Mouse (Mus musculus) forebrain, embryonic 15.5 days (tissue): Measurements from ENCODE around the gene Prss8. TPM values are rescaled to one million over a fixed set of nuclear protein-coding genes. Genes with fewer than 3 reads are reported as not detected.

Experiments
- ATAC-seq: fragments of 200-750 bp; cut with Nextera tagmentation; replicated peaks from 2 replicates; pipeline ENCODE4 v1.8.0; 2017; ENCODE audit warnings: mild to moderate bottlenecking, moderate TSS enrichment, moderate library complexity
- H3K27ac ChIP-seq: fragments of 300-500 bp; sonication (generic); replicated peaks from 2 replicates; pipeline ENCODE4 v1.5.1; 2015; ENCODE audit warnings: mild to moderate bottlenecking, inconsistent platforms
- H3K27me3 ChIP-seq: fragments of 300-500 bp; sonication (generic); 2 replicates; pipeline ENCODE4 v1.6.1; 2015; ENCODE audit warnings: inconsistent platforms
- H3K36me3 ChIP-seq: fragments of 300-500 bp; sonication (generic); 2 replicates; pipeline ENCODE4 v1.6.1; 2015; ENCODE audit warnings: mild to moderate bottlenecking, inconsistent platforms
- H3K4me1 ChIP-seq: fragments of 300-500 bp; sonication (generic); 2 replicates; pipeline ENCODE4 v1.6.1; 2015; ENCODE audit warnings: inconsistent platforms
- H3K4me2 ChIP-seq: fragments of 300-500 bp; sonication (generic); replicated peaks from 2 replicates; pipeline ENCODE4 v1.6.1; 2015; ENCODE audit warnings: mild to moderate bottlenecking, inconsistent platforms
- H3K4me3 ChIP-seq: fragments of 300-500 bp; sonication (generic); 2 replicates; pipeline ENCODE4 v1.5.1; 2015; ENCODE audit warnings: mild to moderate bottlenecking, inconsistent platforms
- H3K9ac ChIP-seq: fragments of 300-500 bp; sonication (generic); replicated peaks from 2 replicates; pipeline ENCODE4 v1.6.1; 2015; ENCODE audit warnings: mild to moderate bottlenecking, inconsistent platforms
- H3K9me3 ChIP-seq: fragments of 300-500 bp; sonication (generic); 2 replicates; pipeline ENCODE4 v1.6.1; 2016; ENCODE audit warnings: inconsistent platforms
- WGBS: fragments of 180-500 bp; shearing (Covaris S2); methylation state at CpG from one replicate; pipeline ENCODE4 v1.1.7; 2015; ENCODE audit warnings: mixed read lengths; 5-methylcytosine and 5-hydroxymethylcytosine counted together
- polyA plus RNA-seq: library from polyadenylated mRNA; unstranded; fragments of >200 nt; fragmentation: Nextera tagmentation; extraction: Ambion mirVana; gene quantifications from 2 replicates; pipeline ENCODE4 v1.2.1, GENCODE M21; 2015

Gene Prss8
- 0.20 and 0.29 TPM in 2 replicates for polyA plus RNA-seq

DNA sequence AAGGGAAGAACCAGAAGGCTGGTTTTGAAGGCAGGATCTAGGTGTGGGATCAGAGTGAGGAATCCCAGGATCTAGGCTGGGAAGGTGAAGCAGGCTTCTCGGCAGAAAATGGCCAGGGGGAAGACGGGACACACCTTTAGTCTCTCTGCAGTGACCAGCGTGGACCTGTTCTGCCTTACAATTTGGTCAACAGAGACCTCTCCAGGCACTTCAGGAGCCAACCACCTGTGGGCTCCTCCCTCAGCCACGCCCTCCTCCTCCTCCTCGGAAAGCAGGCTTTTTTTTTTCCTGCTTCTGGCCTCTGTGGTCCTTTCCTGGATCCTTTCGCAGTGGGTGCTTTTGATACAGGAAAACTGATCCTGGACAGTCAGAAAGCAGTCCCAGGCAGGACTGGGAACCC is at the start of gene Prss8:
Gene Prss8, minus strand, starts transcription at position 182 of the 400 bp plus-strand sequence.
- WGBS, result 17% methylated on average over 4 of the region's 6 CpGs
- Histone ChIP-seq H3K36me3 (peaks cover 14% of the 10 kb centered on the region), H3K27me3 (peaks cover 20% of the 10 kb centered on the region), H3K4me1 (peaks cover 5% of the 10 kb centered on the region), H3K4me2 (no peak within 1 kb of the TSS), H3K9ac (no peak within 1 kb of the TSS), H3K4me3 (no peak within 1 kb of the TSS), H3K9me3 (no peaks in the 10 kb centered on the region), H3K27ac (no peak within 1 kb of the TSS)
- no peak for ATAC-seq

DNA sequence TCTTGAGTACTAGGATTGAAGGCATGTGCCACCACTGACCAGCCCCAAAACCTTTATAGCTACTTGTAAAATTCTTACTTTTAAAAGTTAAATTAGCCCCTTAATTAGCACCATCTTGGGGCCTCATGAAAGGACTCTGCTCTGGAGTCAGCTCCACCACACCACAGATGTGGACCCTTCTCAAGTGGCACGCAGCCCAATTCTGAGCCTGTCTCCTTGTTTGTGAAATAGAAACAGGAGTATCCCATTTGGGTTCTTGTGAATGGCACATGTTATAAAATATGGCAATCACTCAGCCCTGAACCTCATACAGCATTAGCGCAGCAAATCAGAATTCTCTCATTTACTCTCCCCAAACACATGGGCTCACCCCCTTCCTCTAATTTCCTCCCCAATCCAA is 49.0 kb upstream of the Prss8 start:
- ATAC-seq, result no peak
- H3K4me1 ChIP-seq, result no peaks in the 10 kb centered on the region

GRCm38 (mm10) chr7:127974413-127974930 is 44.6 kb upstream of the Prss8 start:
- H3K27me3 ChIP-seq, result no peaks in the 10 kb centered on the region
- H3K4me1 ChIP-seq, result peaks cover 11% of the 10 kb centered on the region
- no peak overlapping the region for H3K27ac ChIP-seq
- 84% methylated on average over 2 of the region's 2 CpGs for WGBS
- H3K36me3 ChIP-seq, result peaks cover 96% of the 10 kb centered on the region
- ATAC-seq, result no peak
- no peaks in the 10 kb centered on the region for H3K9me3 ChIP-seq
- no peak overlapping the region for H3K4me2 ChIP-seq
- no peak overlapping the region for H3K4me3 ChIP-seq
- no peak overlapping the region for H3K9ac ChIP-seq

More for the DNA sequence above, 49.0 kb upstream of the Prss8 start:
- H3K9me3 ChIP-seq, result no peaks in the 10 kb centered on the region
- H3K4me3 ChIP-seq, result no peak overlapping the region
- H3K4me2 ChIP-seq, result no peak overlapping the region
- no peak overlapping the region for H3K27ac ChIP-seq
- peaks cover 98% of the 10 kb centered on the region for H3K36me3 ChIP-seq
- H3K9ac ChIP-seq, result no peak overlapping the region
- 86% methylated on average over 2 of the region's 2 CpGs for WGBS
- H3K27me3 ChIP-seq, result no peaks in the 10 kb centered on the region

- under 1% methylated on average over 35 of the region's 42 CpGs for WGBS
- peak; percentile 20; the same call in 1 of the 2 replicates for ATAC-seq
- Histone ChIP-seq H3K27me3 (no peaks in the 10 kb centered on the region), H3K4me3 (peak overlapping the region; percentile 78), H3K36me3 (peaks cover 36% of the 10 kb centered on the region), H3K9ac (peak overlapping the region; percentile 99), H3K27ac (peak overlapping the region; percentile 98), H3K4me2 (peak overlapping the region; percentile 87), H3K4me1 (peaks cover 30% of the 10 kb centered on the region), H3K9me3 (no peaks in the 10 kb centered on the region)
Observed at GRCm38 (mm10) chr7:127967922-127968828, 38.3 kb upstream of the Prss8 start.

DNA sequence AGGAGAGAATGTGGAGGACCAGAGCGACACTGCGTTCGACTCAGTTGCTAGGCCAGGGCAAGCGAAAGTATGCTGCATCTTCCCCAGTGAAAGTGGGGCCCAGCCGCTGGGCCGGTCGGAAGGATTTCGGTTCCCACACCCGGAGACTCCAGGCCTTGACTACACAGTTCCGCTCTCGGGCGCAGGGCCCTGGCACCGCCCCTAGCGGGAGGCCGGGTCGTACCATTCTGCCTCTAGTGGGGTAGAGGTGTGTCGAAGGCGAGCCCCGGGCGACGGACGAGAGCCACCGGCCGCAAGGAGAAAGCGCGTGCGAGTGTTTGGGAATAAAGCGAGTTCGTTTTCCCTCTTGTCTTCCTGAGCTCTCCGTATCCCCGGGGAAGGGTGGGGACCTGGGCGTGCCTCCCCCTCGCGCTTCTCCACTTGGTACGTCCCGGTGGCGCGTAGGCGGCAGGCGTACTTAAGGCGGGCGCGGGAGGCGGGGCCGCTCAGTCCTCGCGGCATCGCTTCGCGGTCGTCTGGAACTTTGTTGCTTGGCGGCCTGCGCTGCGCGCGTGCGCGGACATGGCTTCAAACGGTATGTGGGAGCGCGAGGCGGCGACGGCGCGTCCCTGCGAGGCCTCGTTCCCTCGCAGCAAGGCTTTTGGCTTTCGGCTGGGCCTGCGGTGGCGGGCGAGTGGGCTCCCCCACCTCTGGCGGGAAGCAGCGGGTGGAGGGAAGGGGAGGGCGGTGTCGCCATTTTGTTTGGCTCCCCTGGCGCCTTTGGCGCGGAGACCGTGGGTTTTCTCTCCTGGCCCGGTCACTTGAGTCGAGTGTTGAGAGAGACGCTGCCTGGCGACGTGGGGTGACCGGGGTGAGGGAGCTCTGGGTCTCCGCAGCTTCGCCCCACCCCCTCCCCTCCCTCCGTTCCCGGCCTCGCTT is 37.4 kb upstream of the Prss8 start, which contains the start of gene Fus:
Gene Fus, plus strand, starts transcription at position 454 of the 918 bp plus-strand sequence.
- Histone ChIP-seq H3K27ac (peak within 1 kb of the TSS; percentile 98), H3K36me3 (peaks cover 27% of the 10 kb centered on the region), H3K27me3 (no peaks in the 10 kb centered on the region), H3K4me2 (peak within 1 kb of the TSS; percentile 87), H3K4me1 (peaks cover 30% of the 10 kb centered on the region), H3K9ac (peak within 1 kb of the TSS; percentile 99), H3K4me3 (peak within 1 kb of the TSS; percentile 78), H3K9me3 (no peaks in the 10 kb centered on the region)
- peak; percentile 95 for ATAC-seq
- under 1% methylated on average over 92 of the region's 92 CpGs for WGBS

- Histone ChIP-seq H3K4me2 (peak overlapping the region; percentile 87), H3K4me1 (peaks cover 30% of the 10 kb centered on the region), H3K36me3 (peaks cover 18% of the 10 kb centered on the region), H3K9me3 (no peaks in the 10 kb centered on the region), H3K27ac (peak overlapping the region; percentile 98), H3K9ac (peak overlapping the region; percentile 99), H3K27me3 (no peaks in the 10 kb centered on the region), H3K4me3 (peak overlapping the region; percentile 78)
- 11% methylated on average over 10 of the region's 10 CpGs for WGBS
- ATAC-seq, result no peak
Observed at GRCm38 (mm10) chr7:127966371-127966918, 36.5 kb upstream of the Prss8 start.

GRCm38 (mm10) chr7:127959364-127959763 is 29.5 kb upstream of the Prss8 start:
- Histone ChIP-seq H3K4me1 (no peaks in the 10 kb centered on the region), H3K9ac (no peak overlapping the region), H3K36me3 (no peaks in the 10 kb centered on the region), H3K27me3 (no peaks in the 10 kb centered on the region), H3K27ac (no peak overlapping the region), H3K4me3 (no peak overlapping the region), H3K9me3 (no peaks in the 10 kb centered on the region), H3K4me2 (no peak overlapping the region)
- ATAC-seq, result no peak
- 59% methylated on average over 5 of the region's 5 CpGs for WGBS

DNA sequence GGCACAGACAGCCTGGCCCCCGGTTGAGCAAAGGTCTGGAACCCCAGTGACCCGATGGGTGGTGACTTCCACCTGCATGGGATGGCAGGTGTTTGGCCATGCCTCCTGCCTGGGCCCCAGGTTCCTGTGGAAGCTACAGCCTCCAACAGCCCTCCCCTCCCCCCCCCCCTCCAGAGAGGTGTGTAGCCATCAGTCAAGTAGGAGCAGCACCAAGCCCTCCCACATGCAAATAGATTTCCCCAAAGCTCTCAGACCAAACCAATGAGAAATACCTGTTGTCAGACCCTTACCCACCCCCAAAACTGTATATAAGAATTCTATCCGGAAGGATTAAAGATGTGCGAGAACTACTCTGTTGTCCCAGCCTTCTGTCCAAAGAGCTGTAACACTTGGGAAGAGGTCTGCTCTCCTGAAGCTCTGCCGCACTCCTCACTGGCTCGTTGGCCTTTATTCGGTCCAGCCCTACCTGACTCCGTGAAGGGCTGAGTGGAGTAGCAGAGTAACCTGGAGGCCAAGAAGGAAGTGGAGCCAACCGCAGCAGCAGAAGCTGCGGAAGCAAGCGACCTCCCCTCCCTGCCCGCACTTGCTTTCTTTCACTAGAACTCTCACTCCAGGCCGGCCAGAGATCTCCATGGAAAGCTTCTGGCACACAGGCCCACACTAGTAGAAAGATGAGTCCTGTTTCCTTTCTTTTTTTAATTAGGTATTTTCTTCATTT is 23.1 kb upstream of the Prss8 start:
- no peak for ATAC-seq
- 50% methylated on average over 13 of the region's 13 CpGs for whole genome bisulfite sequencing
- H3K4me2 ChIP-seq, result no peak overlapping the region

DNA sequence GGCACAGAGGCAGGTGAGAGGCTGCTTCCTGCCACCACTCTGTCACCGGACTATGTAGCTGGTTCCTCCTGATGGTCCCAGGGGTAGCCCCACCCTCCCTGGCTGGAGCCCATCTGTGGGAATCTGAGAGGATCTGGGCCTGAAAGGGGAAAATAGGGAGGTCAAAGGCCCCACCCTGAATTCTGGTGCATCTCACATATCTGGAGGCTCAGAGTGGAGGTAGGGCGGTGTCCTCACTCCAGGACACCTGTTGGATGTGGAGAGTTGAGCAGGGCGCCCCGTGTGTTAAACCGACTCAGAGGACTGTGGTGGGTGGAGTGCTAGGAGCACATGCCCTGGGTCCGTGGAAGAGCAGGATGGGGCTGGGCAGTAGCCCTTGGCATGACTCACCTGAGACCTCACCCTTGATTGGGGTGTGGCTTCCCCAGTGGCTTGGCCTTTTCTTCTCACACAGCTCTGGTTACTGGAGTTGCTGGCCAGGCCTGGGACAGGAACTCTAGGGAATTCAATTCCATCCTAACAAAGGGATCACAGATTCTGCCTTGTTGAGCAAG is 16.6 kb upstream of the Prss8 start, which contains the start of gene Prss36:
Gene Prss36, minus strand, starts transcription at position 256 of the 554 bp plus-strand sequence.
- Histone ChIP-seq H3K27me3 (peaks cover 12% of the 10 kb centered on the region; the same call in 1 of the 2 replicates), H3K4me3 (no peak within 1 kb of the TSS), H3K27ac (no peak within 1 kb of the TSS), H3K4me2 (no peak within 1 kb of the TSS), H3K4me1 (no peaks in the 10 kb centered on the region), H3K36me3 (no peaks in the 10 kb centered on the region), H3K9me3 (no peaks in the 10 kb centered on the region), H3K9ac (no peak within 1 kb of the TSS)
- no peak for ATAC-seq
- WGBS, result 78% methylated on average over 6 of the region's 6 CpGs

More for the DNA sequence above, 23.1 kb upstream of the Prss8 start:
- Histone ChIP-seq H3K9me3 (no peaks in the 10 kb centered on the region), H3K4me1 (no peaks in the 10 kb centered on the region), H3K27ac (no peak overlapping the region), H3K4me3 (no peak overlapping the region), H3K9ac (no peak overlapping the region), H3K27me3 (no peaks in the 10 kb centered on the region), H3K36me3 (no peaks in the 10 kb centered on the region)

GRCm38 (mm10) chr7:127944614-127945013 is 14.7 kb upstream of the Prss8 start:
- Histone ChIP-seq H3K36me3 (no peaks in the 10 kb centered on the region), H3K4me3 (no peak overlapping the region), H3K4me2 (no peak overlapping the region), H3K9ac (no peak overlapping the region), H3K4me1 (no peaks in the 10 kb centered on the region), H3K27me3 (peaks cover 12% of the 10 kb centered on the region; the same call in 1 of the 2 replicates), H3K27ac (no peak overlapping the region), H3K9me3 (no peaks in the 10 kb centered on the region)
- WGBS, result 11% methylated on average over 23 of the region's 23 CpGs
- no peak for ATAC-seq
